Mouse (Mus musculus): Measurements from ENCODE around the gene Wdr75. TPM values are rescaled to one million over a fixed set of nuclear protein-coding genes. Genes with fewer than 3 reads are reported as not detected.

The Wdr75 gene
- 48.6 and 50.5 TPM in 2 replicates for polyA plus RNA-seq (2015; fragmentation: Nextera tagmentation; extraction: Ambion mirVana)

DNA sequence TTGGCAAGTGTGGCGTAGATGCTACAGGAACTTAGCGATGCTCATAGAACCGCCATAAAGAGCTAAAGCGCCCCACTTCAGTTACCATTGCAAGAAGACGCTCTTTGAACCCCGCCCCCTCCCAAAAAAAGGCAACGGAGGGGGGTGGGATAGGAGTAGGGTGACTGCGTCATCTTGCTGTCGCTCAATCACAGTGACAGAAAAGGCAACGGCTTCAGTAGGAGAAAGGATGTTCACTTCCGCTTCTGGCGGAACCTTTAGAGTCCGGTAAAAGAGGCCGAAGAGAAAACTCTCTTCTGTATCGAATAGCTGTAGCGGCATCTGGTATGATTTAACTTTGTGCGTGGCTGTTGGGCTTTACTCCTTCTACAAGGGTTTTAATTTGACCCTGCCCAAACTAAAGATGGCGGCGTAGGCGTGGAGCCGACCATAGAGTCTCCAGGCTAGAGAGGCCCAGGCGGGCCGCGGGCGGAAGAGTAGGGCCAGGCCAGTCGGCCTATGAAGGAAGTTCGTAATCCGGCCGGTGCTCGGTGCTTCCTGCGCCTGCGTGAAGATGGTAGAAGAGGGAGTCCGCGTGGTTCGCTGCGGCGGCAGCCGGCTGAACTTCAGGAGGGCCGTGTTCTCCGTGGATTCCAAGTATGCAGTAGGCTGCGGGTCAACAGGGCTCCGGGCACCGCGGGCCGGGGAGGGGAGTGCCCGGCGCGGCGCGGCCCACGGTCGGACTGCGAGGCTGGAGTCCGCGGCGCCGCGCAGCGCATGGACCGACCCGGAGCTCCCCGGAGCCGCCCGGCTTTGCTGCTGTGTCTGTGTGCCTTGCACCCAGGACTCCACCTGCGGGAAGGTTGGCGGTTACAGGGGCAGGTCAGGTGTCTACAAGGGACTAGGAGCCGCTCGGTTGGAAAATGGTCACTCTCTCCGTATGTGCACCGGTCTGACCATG lies at the start of gene Wdr75:
Wdr75 (plus strand) TSS at position 198 of the 940 bp plus-strand sequence.

Other genes starting within 250 kb of the Wdr75 start
- gene Gm5269, start 95.1 kb downstream of the Wdr75 start, polyA plus RNA-seq (2015; fragmentation: Nextera tagmentation; extraction: Ambion mirVana): not detected in 2 replicates
- gene Slc40a1, start 131.4 kb downstream of the Wdr75 start, polyA plus RNA-seq (2015; fragmentation: Nextera tagmentation; extraction: Ambion mirVana): 31.2 and 34.5 TPM in 2 replicates